Mouse (Mus musculus): ENCODE results near the gene Gm20909. TPM values are rescaled to one million over a fixed set of nuclear protein-coding genes. Genes with fewer than 3 reads are reported as not detected.

Gm20909 gene
- not detected in 2 replicates for polyA plus RNA-seq (2015; fragmentation: Nextera tagmentation; extraction: Ambion mirVana)

GRCm38 (mm10) chrY:21164270-21164669 is at the start of gene Gm20909:
Gene Gm20909, plus strand, starts transcription at chrY:21164570.

Other genes starting within 250 kb of the Gm20909 start
- not detected in 2 replicates for gene Gm29866, start 170.9 kb upstream of the Gm20909 start, polyA plus RNA-seq (2015; fragmentation: Nextera tagmentation; extraction: Ambion mirVana)
- gene Gm20865, start 77.0 kb downstream of the Gm20909 start, polyA plus RNA-seq (2015; fragmentation: Nextera tagmentation; extraction: Ambion mirVana), result not detected in 2 replicates

Measured in urinary bladder, postnatal 0 days (tissue).